Mouse (Mus musculus) intestine, embryonic 14.5 days (tissue): Measurements from ENCODE around the gene Snx29. TPM values are rescaled to one million over a fixed set of nuclear protein-coding genes. Genes with fewer than 3 reads are reported as not detected.
"Not testable (repeated sequence)": the region's sequence is repeated elsewhere in the genome, so short reads cannot be mapped to it uniquely, and the experiment has no call there.

Source experiments
- ATAC-seq: fragments of 200-750 bp; cut with Nextera tagmentation; replicated peaks from 2 replicates; pipeline ENCODE4 v1.8.0; 2017; ENCODE audit warnings: low read depth, moderate number of reproducible peaks, moderate TSS enrichment, moderate library complexity; ENCODE audit not compliant: low FRiP score, low TSS enrichment
- DNase-seq: peaks from one replicate; pipeline ENCODE4 v3.0.0-alpha.2; 2018; ENCODE audit warnings: low spot score
- H3K27ac ChIP-seq: fragments of 300-500 bp; sonication (generic); 2 replicates; pipeline ENCODE4 v1.5.1; 2014; ENCODE audit warnings: low read depth, mild to moderate bottlenecking, control low read depth
- H3K27me3 ChIP-seq: fragments of 300-500 bp; sonication (generic); replicated peaks from 2 replicates; pipeline ENCODE4 v1.6.1; 2014; ENCODE audit warnings: low read length, control low read depth; ENCODE audit not compliant: control insufficient read depth, insufficient read depth
- H3K36me3 ChIP-seq: fragments of 300-500 bp; sonication (generic); 2 replicates; pipeline ENCODE4 v1.6.1; 2014; ENCODE audit warnings: low read length, control low read depth; ENCODE audit not compliant: control insufficient read depth, insufficient read depth
- H3K4me1 ChIP-seq: fragments of 300-500 bp; sonication (generic); replicated peaks from 2 replicates; pipeline ENCODE4 v1.6.1; 2014; ENCODE audit warnings: low read length, control low read depth, mixed read lengths; ENCODE audit not compliant: control insufficient read depth, insufficient read depth
- H3K4me2 ChIP-seq: fragments of 300-500 bp; sonication (generic); 2 replicates; pipeline ENCODE4 v1.6.1; 2014; ENCODE audit warnings: low read length
- H3K4me3 ChIP-seq: fragments of 300-500 bp; sonication (generic); 2 replicates; pipeline ENCODE4 v1.5.1; 2014; ENCODE audit warnings: low read depth, low read length, control low read depth, mixed read lengths
- H3K9ac ChIP-seq: fragments of 300-500 bp; sonication (generic); 2 replicates; pipeline ENCODE4 v1.6.1; 2014; ENCODE audit warnings: mild to moderate bottlenecking, low read length
- H3K9me3 ChIP-seq: fragments of 300-500 bp; sonication (generic); 2 replicates; pipeline ENCODE4 v1.6.1; 2016; ENCODE audit warnings: low read length, control low read depth; ENCODE audit not compliant: control insufficient read depth
- WGBS: fragments of 180-500 bp; shearing (Covaris S2); extraction: QIAGEN DNeasy Blood & Tissue Kit; methylation state at CpG from one replicate; pipeline ENCODE4 v1.1.7; 2014; 5-methylcytosine and 5-hydroxymethylcytosine counted together
- polyA plus RNA-seq: library from polyadenylated mRNA; unstranded; fragments of >200 nt; fragmentation: Nextera tagmentation; extraction: Ambion mirVana; gene quantifications from 2 replicates; pipeline ENCODE4 v1.2.1, GENCODE M21; 2014

Gene Snx29
- polyA plus RNA-seq, 1 experiment from 2014 or later: 6.3 TPM

DNA sequence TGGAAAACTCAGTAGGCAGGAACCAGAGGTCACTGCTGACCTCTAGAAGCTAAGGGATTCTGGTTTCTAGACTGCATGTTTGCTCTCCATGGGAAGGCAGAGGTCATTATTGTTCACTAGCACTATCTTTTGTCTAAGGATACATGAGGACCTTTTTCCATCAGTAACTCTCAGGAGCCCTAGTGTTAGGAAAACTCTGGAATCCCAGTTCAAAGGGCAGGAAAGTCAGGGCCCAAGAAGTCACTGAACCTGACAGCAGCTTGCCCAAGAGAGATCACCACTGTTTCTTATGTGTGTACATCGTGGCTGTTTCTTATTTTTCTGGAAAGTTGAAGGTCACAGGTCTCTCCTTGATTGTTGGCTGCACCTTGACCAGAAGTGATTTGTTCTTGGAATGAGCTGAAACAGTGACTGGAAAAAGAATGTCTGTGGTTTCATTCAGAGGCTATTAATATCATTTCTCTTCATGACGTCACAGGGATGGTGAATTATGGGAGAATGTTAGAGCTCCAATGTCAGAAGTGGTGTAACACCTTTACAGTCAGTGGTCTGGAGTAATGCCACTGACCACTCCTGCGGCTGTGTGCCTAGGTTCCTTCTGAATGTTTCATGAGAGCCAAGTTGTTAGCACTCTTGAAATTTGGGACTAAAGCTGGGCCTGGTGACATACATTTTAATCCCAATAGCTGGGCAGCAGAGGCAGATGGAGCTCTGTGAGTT is 7.5 kb downstream of the Snx29 start:
- H3K9me3 ChIP-seq: no peaks in the 10 kb centered on the region
- H3K27me3 ChIP-seq: no peaks in the 10 kb centered on the region
- no peak overlapping the region for H3K27ac ChIP-seq
- no peak for ATAC-seq
- H3K4me1 ChIP-seq: no peaks in the 10 kb centered on the region
- no peak overlapping the region for H3K4me2 ChIP-seq
- H3K36me3 ChIP-seq: no peaks in the 10 kb centered on the region
- DNase-seq: no peak
- no peak overlapping the region for H3K9ac ChIP-seq
- WGBS: 81% methylated on average over 3 of the region's 3 CpGs
- no peak overlapping the region for H3K4me3 ChIP-seq

DNA sequence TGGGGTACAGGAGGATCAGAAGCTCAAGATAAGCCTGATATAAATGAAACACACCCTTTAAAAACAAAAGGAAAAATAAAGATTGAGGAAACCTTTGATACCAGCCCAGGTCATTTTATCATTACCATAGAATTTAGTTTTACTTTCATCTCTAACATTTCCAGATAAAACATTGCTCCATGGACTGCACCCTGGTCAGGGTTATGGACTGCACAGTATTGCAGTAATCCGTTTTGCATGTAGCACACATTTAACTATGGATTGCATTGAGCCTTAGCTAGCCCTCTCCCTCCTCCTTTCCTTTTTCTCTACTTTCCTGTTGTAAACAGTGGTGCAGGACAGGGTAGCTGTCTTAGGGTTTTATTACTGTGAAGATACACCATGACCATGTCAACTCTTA is 8.3 kb downstream of the Snx29 start:
- H3K27me3 ChIP-seq: no peaks in the 10 kb centered on the region
- ATAC-seq (no peak), DNase-seq (no peak)
- no peaks in the 10 kb centered on the region for H3K9me3 ChIP-seq
- no peaks in the 10 kb centered on the region for H3K4me1 ChIP-seq
- no peak overlapping the region for H3K9ac ChIP-seq
- no peaks in the 10 kb centered on the region for H3K36me3 ChIP-seq
- no peak overlapping the region for H3K4me3 ChIP-seq
- H3K4me2 ChIP-seq: no peak overlapping the region
- WGBS: 83% methylated on average over 1 of the region's 1 CpGs
- no peak overlapping the region for H3K27ac ChIP-seq

DNA sequence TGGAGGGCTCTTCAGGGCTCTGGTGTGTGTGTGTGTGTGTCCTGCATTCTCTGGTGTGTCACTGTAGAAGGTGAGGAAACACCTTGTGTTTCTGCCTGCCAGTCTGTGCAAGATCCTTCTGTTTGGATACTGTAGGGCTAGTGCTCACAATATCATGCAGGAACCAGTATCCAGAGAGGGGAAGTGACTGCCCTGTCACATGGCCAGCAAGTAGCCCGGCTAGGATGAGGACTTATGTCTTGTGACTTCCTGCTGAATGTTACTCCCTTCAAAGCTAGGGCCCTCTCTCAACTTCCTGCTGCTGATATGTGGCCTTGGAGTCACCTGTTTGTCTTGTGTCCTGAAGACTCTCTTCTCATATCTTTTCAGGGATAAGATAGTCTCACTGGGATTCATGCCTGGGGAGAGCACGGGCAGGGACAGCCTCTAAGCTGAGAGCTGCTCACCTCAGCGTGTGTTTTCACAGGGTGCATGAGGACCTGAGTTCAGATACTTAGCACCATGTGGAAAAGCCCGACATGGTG is 20.6 kb downstream of the Snx29 start:
- H3K4me3 ChIP-seq: no peak overlapping the region
- H3K27ac ChIP-seq: no peak overlapping the region
- no peaks in the 10 kb centered on the region for H3K4me1 ChIP-seq
- H3K36me3 ChIP-seq: no peaks in the 10 kb centered on the region
- H3K27me3 ChIP-seq: no peaks in the 10 kb centered on the region
- H3K9me3 ChIP-seq: no peaks in the 10 kb centered on the region
- DNase-seq: no peak
- 77% methylated on average over 4 of the region's 4 CpGs for WGBS
- no peak for ATAC-seq
- no peak overlapping the region for H3K4me2 ChIP-seq
- H3K9ac ChIP-seq: no peak overlapping the region

DNA sequence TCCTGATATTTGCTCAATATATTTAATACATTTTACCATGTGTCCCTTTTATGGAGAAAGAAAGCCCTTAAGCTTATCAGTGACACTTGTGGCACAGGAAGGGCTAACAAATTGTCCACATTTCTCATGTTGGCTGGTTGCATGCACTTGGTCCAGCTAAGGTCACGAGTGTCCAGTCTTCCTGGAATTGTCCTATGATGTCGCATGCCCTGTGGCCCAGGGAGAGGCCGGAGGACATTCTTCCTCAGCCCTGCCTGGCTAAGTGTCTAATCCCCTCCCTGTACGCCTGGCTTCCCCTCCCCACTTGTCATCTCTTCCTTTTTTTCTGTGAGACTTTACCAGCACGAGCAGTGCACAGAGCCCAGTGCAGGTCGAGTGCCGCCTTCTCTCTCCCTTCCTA is 29.2 kb downstream of the Snx29 start:
- DNase-seq: no peak

DNA sequence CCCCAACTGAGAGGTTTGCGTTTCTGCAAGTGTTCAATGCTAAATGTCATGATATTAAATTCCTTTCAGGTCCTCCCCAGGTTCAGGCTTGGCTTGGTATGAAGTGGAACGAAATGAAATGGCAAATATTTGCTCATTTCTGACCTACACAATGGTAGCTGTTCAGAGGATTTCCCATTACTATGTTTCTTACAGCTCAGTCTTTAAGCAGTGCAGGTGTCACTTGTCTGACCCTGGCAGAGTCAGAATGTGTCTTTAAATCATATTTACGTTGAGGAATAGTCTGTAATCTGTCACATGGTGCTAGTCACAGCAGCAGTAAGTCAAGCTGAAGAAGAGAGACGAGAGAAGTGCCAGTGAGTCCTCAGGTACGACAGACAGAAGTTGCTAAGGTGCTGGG is 36.5 kb downstream of the Snx29 start:
- H3K4me1 ChIP-seq: no peaks in the 10 kb centered on the region
- H3K9ac ChIP-seq: no peak overlapping the region
- no peak for DNase-seq
- ATAC-seq: no peak
- no peak overlapping the region for H3K27ac ChIP-seq
- no peaks in the 10 kb centered on the region for H3K9me3 ChIP-seq
- no peaks in the 10 kb centered on the region for H3K27me3 ChIP-seq
- H3K36me3 ChIP-seq: no peaks in the 10 kb centered on the region
- WGBS: 65% methylated on average over 5 of the region's 5 CpGs
- no peak overlapping the region for H3K4me3 ChIP-seq
- no peak overlapping the region for H3K4me2 ChIP-seq

More for the DNA sequence above, 29.2 kb downstream of the Snx29 start:
- no peak for ATAC-seq
- H3K9me3 ChIP-seq: no peaks in the 10 kb centered on the region
- H3K4me3 ChIP-seq: no peak overlapping the region
- no peaks in the 10 kb centered on the region for H3K4me1 ChIP-seq
- no peak overlapping the region for H3K4me2 ChIP-seq
- no peak overlapping the region for H3K9ac ChIP-seq
- no peaks in the 10 kb centered on the region for H3K27me3 ChIP-seq
- H3K27ac ChIP-seq: no peak overlapping the region
- no peaks in the 10 kb centered on the region for H3K36me3 ChIP-seq
- 67% methylated on average over 7 of the region's 7 CpGs for whole genome bisulfite sequencing

DNA sequence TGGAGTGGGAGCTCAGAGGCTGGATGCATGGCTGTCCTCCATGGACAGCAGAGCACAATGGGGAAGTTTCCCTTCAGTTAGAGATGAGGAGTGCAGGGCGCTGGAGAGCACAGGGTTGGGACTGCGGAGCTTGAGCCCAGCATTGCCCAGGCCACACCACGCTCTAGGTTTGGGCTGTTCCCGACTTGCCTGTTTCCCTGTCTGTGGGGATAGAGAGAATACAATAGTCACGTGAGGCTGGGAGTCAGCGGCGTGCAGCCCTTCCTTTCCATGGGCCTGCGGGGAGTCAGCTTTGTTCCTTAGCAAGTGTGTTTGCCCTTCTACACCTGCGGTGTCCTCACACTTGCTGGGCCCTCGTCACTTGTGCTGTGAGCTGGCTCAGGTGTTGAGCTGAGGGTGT is 37.2 kb downstream of the Snx29 start:
- no peak overlapping the region for H3K9ac ChIP-seq
- no peaks in the 10 kb centered on the region for H3K27me3 ChIP-seq
- no peak overlapping the region for H3K4me3 ChIP-seq
- ATAC-seq (0 out of 2 replicates have a peak, but pooled peaks have one; percentile 15), DNase-seq (no peak)
- 43% methylated on average over 10 of the region's 10 CpGs for WGBS
- H3K36me3 ChIP-seq: no peaks in the 10 kb centered on the region
- H3K4me2 ChIP-seq: no peak overlapping the region
- no peaks in the 10 kb centered on the region for H3K4me1 ChIP-seq
- H3K9me3 ChIP-seq: no peaks in the 10 kb centered on the region
- no peak overlapping the region for H3K27ac ChIP-seq

DNA sequence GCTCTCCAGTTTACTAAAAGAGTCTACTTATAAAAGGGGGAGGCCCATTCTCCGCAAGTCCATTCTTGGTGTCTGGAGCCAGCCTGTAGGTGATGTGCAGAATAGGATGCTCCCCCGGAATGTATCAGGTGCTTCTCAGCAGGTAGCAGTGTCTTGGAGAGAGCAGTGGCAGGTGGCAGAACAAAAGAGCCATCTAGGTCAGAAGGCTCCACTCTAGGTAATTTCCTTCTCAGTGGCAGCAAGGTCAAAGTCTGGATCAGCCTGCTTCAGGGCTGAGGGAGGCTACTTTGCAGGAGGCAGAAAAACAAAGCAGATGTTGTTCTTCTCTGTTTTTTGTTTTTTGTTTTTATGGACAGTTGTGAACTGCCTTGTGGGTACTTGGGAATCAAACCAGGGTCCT is 37.9 kb downstream of the Snx29 start:
- H3K4me3 ChIP-seq, H3K27ac ChIP-seq, H3K9me3 ChIP-seq, H3K4me1 ChIP-seq, ATAC-seq, H3K4me2 ChIP-seq, H3K36me3 ChIP-seq, H3K27me3 ChIP-seq, H3K9ac ChIP-seq, DNase-seq: not testable (repeated sequence)
- WGBS: 89% methylated on average over 2 of the region's 2 CpGs

DNA sequence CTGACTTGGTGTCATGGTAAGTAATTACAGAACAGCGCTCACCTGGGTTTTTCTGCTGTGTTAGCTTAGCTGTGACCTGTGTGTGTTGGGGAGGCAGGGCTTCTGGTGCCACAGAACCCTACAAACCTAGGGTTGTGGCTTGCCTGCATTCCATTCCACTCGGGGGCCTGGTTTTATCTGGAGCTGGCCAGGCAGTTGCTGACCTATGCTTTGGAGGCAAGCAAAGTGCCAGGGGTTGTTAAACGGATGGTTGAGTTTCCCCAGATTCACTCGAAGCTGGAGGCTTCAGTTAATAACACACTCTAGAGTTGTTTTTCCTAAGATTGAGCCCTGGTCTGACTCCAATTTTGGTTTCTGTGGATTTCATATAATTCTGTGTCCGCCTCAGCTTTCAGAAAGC is 42.9 kb downstream of the Snx29 start:
- WGBS: 48% methylated on average over 5 of the region's 5 CpGs
- Histone ChIP-seq H3K27ac (no peak overlapping the region), H3K4me3 (no peak overlapping the region), H3K4me1 (no peaks in the 10 kb centered on the region), H3K4me2 (no peak overlapping the region), H3K27me3 (no peaks in the 10 kb centered on the region), H3K36me3 (peaks cover 5% of the 10 kb centered on the region; the same call in 1 of the 2 replicates), H3K9ac (no peak overlapping the region), H3K9me3 (no peaks in the 10 kb centered on the region)
- no peak for ATAC-seq
- DNase-seq: no peak

DNA sequence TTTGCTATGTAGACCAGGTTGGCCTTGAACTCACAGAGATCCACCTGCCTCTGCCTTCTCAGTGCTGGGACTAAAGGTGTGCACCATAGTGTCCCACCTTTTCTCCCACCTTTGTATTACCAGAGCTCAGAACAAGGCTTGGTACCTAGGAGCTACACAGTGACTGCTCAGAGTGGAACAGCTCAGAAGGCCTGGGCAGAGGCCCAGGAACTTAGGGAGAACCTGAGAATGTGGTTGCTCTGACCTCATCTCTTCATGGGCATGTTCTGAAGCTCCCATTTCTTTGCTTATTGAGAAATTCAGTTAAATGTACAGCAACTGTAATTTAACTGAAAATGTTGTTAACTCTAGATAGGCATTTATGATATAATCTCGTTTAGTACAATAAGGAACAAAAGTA is 44.1 kb downstream of the Snx29 start:
- Histone ChIP-seq H3K4me1 (no peaks in the 10 kb centered on the region), H3K36me3 (peaks cover 5% of the 10 kb centered on the region; the same call in 1 of the 2 replicates), H3K4me2 (no peak overlapping the region), H3K27ac (no peak overlapping the region), H3K9ac (no peak overlapping the region), H3K27me3 (no peaks in the 10 kb centered on the region), H3K4me3 (no peak overlapping the region), H3K9me3 (no peaks in the 10 kb centered on the region)
- ATAC-seq (no peak), DNase-seq (no peak)
- 67% methylated on average over 1 of the region's 1 CpGs for WGBS
